Mouse (Mus musculus) liver, embryonic 14.5 days (tissue): ENCODE results near the gene Fam13a.

Source experiments
- CTCF ChIP-seq: IDR thresholded peaks from 2 replicates; pipeline ENCODE4 v1.5.1; 2016; ENCODE audit warnings: antibody characterized with exemption, low read depth, control low read depth
- EP300 ChIP-seq: IDR thresholded peaks from 2 replicates; pipeline ENCODE4 v1.6.1; 2016; ENCODE audit warnings: antibody characterized with exemption, low read depth

DNA sequence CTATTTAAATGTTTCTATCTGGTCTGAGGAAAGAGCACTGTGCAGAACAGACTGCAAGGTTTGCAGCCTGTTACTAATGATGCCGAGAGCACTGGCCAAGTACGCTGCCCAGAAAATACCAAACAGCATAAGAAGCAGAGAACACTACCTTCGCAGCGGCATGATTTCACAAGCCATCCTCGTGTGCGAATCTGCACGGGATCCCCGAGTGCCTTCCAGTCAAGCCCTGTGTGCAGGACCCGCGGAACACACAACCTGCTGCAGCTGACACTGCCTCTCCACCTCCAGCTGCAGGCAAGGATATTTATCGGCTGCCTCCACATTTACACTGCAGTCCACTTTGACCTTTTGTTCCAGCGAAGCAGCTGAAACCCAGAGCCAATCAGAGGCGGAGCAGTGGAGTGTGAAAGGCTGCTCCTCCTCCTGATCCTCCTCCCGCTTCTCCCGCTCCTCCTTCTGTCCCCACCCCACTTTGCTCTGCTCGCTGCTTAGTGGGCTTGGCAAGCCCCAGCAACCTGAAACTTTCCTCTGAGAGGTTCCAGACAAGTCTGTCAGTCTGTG, at the start of gene Fam13a:
- TF ChIP-seq CTCF (no peak), EP300 (no peak)
